Mouse (Mus musculus) left cerebral cortex, adult 11 months (tissue): ENCODE measurements around the gene Frmd4b.
A peak's percentile ranks its signal among the peaks of the same experiment; 100 is the strongest.
"Not testable (repeated sequence)": the region's sequence is repeated elsewhere in the genome, so short reads cannot be mapped to it uniquely, and the experiment has no call there.

ENCODE experiments used
- DNase-seq: peaks from one replicate; pipeline ENCODE4 v3.0.0; 2022; ENCODE audit warnings: low spot score

The Frmd4b gene

GRCm38 (mm10) chr6:97357606-97358005 is 259.7 kb downstream of the Frmd4b start:
- not testable (repeated sequence) for DNase-seq

- DNase-seq, result no peak
Measured at GRCm38 (mm10) chr6:97356612-97357011, 260.7 kb downstream of the Frmd4b start.

- no peak for DNase-seq
Measured at GRCm38 (mm10) chr6:97355141-97355540, 262.2 kb downstream of the Frmd4b start.

- DNase-seq, result no peak
Measured at GRCm38 (mm10) chr6:97353933-97354332, 263.4 kb downstream of the Frmd4b start.

- DNase-seq, result no peak
Measured at GRCm38 (mm10) chr6:97353371-97353770, 264.0 kb downstream of the Frmd4b start.

- no peak for DNase-seq
Measured at GRCm38 (mm10) chr6:97352505-97353154, 264.7 kb downstream of the Frmd4b start.

GRCm38 (mm10) chr6:97349355-97350138 is 267.8 kb downstream of the Frmd4b start:
- DNase-seq, result no peak

GRCm38 (mm10) chr6:97346932-97347331 is 270.4 kb downstream of the Frmd4b start:
- no peak for DNase-seq

GRCm38 (mm10) chr6:97346527-97346926 is 270.8 kb downstream of the Frmd4b start:
- DNase-seq, result no peak

GRCm38 (mm10) chr6:97345921-97346320 is 271.4 kb downstream of the Frmd4b start:
- DNase-seq, result no peak

- no peak for DNase-seq
Measured at GRCm38 (mm10) chr6:97342185-97342584, 275.2 kb downstream of the Frmd4b start.

GRCm38 (mm10) chr6:97341628-97342027 is 275.7 kb downstream of the Frmd4b start:
- no peak for DNase-seq

- no peak for DNase-seq
Measured at GRCm38 (mm10) chr6:97341148-97341547, 276.2 kb downstream of the Frmd4b start.

- peak; percentile 32 for DNase-seq
Measured at GRCm38 (mm10) chr6:97340211-97340791, 277.0 kb downstream of the Frmd4b start.

- DNase-seq, result no peak
Measured at GRCm38 (mm10) chr6:97339271-97339681, 278.1 kb downstream of the Frmd4b start.

- DNase-seq, result no peak
Measured at GRCm38 (mm10) chr6:97338843-97339242, 278.5 kb downstream of the Frmd4b start.

GRCm38 (mm10) chr6:97333323-97333722 is 284.0 kb downstream of the Frmd4b start:
- no peak for DNase-seq

- DNase-seq, result no peak
Measured at GRCm38 (mm10) chr6:97323951-97324350, 293.4 kb downstream of the Frmd4b start.

- no peak for DNase-seq
Measured at GRCm38 (mm10) chr6:97322126-97322525, 295.2 kb downstream of the Frmd4b start.

- no peak for DNase-seq
Measured at GRCm38 (mm10) chr6:97321156-97321555, 296.2 kb downstream of the Frmd4b start.

GRCm38 (mm10) chr6:97319081-97319480 is 298.3 kb downstream of the Frmd4b start:
- no peak for DNase-seq

- no peak for DNase-seq
Measured at GRCm38 (mm10) chr6:97317956-97318355, 299.4 kb downstream of the Frmd4b start.

- DNase-seq, result no peak
Measured at GRCm38 (mm10) chr6:97316716-97317115, 300.6 kb downstream of the Frmd4b start.
